Mouse (Mus musculus): ENCODE results near the gene Gm21992.

GRCm38 (mm10) chr19:4811909-4812242 is 464 bp upstream of the Gm21992 start:
- TF ChIP-seq CTCF (IDR thresholded peaks at IDR 0.05) (no peak), EP300 (IDR thresholded peaks at IDR 0.05; ENCODE audit: insufficient read depth, low read depth, low read length) (no peak), POLR2A (IDR thresholded peaks at IDR 0.05; ENCODE audit: insufficient read depth, low read depth, low read length) (no peak)
